Mouse (Mus musculus) kidney, embryonic 15.5 days (tissue): ENCODE measurements around the gene Kit. TPM values are rescaled to one million over a fixed set of nuclear protein-coding genes. Genes with fewer than 3 reads are reported as not detected.

Experiments used
- ATAC-seq: fragments of 200-750 bp; cut with Nextera tagmentation; replicated peaks from 2 replicates; pipeline ENCODE4 v1.8.0; 2017; ENCODE audit warnings: moderate TSS enrichment; ENCODE audit not compliant: low FRiP score
- H3K27ac ChIP-seq: fragments of 300-500 bp; sonication (generic); 2 replicates; pipeline ENCODE4 v1.5.1; 2015; ENCODE audit warnings: mild to moderate bottlenecking, inconsistent platforms
- H3K27me3 ChIP-seq: fragments of 300-500 bp; sonication (generic); 2 replicates; pipeline ENCODE4 v1.6.1; 2015; ENCODE audit warnings: inconsistent platforms
- H3K36me3 ChIP-seq: fragments of 300-500 bp; sonication (generic); 2 replicates; pipeline ENCODE4 v1.6.1; 2015; ENCODE audit warnings: inconsistent platforms
- H3K4me1 ChIP-seq: fragments of 300-500 bp; sonication (generic); 2 replicates; pipeline ENCODE4 v1.6.1; 2015; ENCODE audit warnings: inconsistent platforms
- H3K4me2 ChIP-seq: fragments of 300-500 bp; sonication (generic); 2 replicates; pipeline ENCODE4 v1.6.1; 2015; ENCODE audit warnings: moderate library complexity, mild to moderate bottlenecking, inconsistent platforms
- H3K4me3 ChIP-seq: fragments of 300-500 bp; sonication (generic); replicated peaks from 2 replicates; pipeline ENCODE4 v1.5.1; 2015; ENCODE audit warnings: mild to moderate bottlenecking, inconsistent platforms
- H3K9ac ChIP-seq: fragments of 300-500 bp; sonication (generic); 2 replicates; pipeline ENCODE4 v1.6.1; 2015; ENCODE audit warnings: mild to moderate bottlenecking, inconsistent platforms
- H3K9me3 ChIP-seq: fragments of 300-500 bp; sonication (generic); replicated peaks from 2 replicates; pipeline ENCODE4 v1.6.1; 2016; ENCODE audit warnings: inconsistent platforms
- WGBS: fragments of 180-500 bp; shearing (Covaris S2); methylation state at CpG from one replicate; pipeline ENCODE4 v1.1.7; 2015; ENCODE audit warnings: mixed read lengths; 5-methylcytosine and 5-hydroxymethylcytosine counted together
- polyA plus RNA-seq: library from polyadenylated mRNA; unstranded; fragments of >200 nt; fragmentation: Nextera tagmentation; extraction: Ambion mirVana; gene quantifications from 2 replicates; pipeline ENCODE4 v1.2.1, GENCODE M21; 2015

Gene Kit
- polyA plus RNA-seq, 1 experiment from 2014 or later, result 20.2 TPM

DNA sequence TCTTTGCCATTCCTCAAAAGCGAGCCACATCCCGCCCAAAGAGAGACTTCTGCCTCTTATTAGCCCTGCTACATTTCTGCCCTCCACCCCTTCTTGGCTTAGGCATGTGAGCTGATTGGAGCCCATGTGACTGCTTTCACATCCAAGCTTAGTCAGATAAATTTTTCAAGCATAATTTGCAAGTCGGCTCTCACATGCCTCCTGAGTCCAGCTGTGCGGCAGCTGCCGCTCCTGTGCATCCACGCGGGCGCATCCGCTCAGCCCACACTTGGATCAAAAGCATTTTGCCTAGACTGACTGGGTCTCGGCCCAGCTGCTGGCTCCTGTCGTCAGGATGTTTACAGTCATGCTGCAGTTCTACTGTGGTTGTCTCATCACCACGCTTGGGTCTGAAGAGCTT is 126.9 kb downstream of the Kit start:
- no peaks in the 10 kb centered on the region for H3K9me3 ChIP-seq
- no peaks in the 10 kb centered on the region for H3K36me3 ChIP-seq
- 85% methylated on average over 12 of the region's 12 CpGs for WGBS
- H3K27ac ChIP-seq, result no peak overlapping the region
- no peak overlapping the region for H3K9ac ChIP-seq
- no peak overlapping the region for H3K4me2 ChIP-seq
- ATAC-seq, result no peak
- H3K27me3 ChIP-seq, result no peaks in the 10 kb centered on the region
- H3K4me1 ChIP-seq, result no peaks in the 10 kb centered on the region
- no peak overlapping the region for H3K4me3 ChIP-seq

- Histone ChIP-seq H3K36me3 (no peaks in the 10 kb centered on the region), H3K4me1 (no peaks in the 10 kb centered on the region), H3K9me3 (no peaks in the 10 kb centered on the region), H3K27me3 (no peaks in the 10 kb centered on the region), H3K27ac (no peak overlapping the region), H3K9ac (no peak overlapping the region), H3K4me2 (no peak overlapping the region), H3K4me3 (no peak overlapping the region)
- WGBS, result 89% methylated on average over 8 of the region's 8 CpGs
- no peak for ATAC-seq
Observed at GRCm38 (mm10) chr5:75702080-75702479, 127.4 kb downstream of the Kit start.

DNA sequence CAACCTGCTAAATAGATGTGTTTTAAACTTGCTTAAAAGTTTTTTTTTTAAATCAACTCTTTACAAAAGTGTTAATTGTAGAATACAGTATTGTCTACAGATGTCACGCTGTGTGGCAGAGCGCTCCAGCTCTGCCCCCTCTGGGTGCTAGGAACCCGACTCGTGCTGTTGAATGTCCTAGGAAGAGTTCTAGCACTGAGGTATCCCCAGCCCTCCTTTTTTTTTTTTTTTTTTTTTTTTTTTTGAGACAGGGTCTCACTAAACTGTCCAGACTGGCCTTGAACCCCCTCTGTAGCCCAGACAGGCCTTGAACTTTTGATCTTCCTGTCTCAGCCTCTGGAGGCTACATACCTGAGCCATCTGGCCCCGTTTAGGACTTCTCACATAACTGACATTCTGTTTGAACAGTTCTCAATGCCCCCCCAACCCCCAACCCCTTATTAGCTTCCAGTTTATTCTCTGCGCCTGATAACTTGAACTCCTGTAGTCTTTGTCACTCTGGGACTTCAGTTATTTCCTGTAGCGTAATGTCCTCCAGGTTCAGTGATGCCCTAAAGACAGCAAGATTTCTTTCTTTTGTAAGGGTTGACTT is 130.0 kb downstream of the Kit start:
- no peak overlapping the region for H3K4me2 ChIP-seq
- WGBS, result 80% methylated on average over 7 of the region's 7 CpGs
- H3K27ac ChIP-seq, result no peak overlapping the region
- no peaks in the 10 kb centered on the region for H3K27me3 ChIP-seq
- no peak for ATAC-seq
- H3K9ac ChIP-seq, result no peak overlapping the region
- H3K4me3 ChIP-seq, result no peak overlapping the region
- H3K4me1 ChIP-seq, result no peaks in the 10 kb centered on the region
- H3K9me3 ChIP-seq, result no peaks in the 10 kb centered on the region
- no peaks in the 10 kb centered on the region for H3K36me3 ChIP-seq

GRCm38 (mm10) chr5:75705421-75705820 is 130.7 kb downstream of the Kit start:
- no peak for ATAC-seq
- H3K9me3 ChIP-seq, result no peaks in the 10 kb centered on the region
- WGBS, result 90% methylated on average over 1 of the region's 1 CpGs

More at GRCm38 (mm10) chr5:75705421-75705820, 130.7 kb downstream of the Kit start:
- Histone ChIP-seq H3K4me3 (no peak overlapping the region), H3K27me3 (no peaks in the 10 kb centered on the region), H3K4me1 (no peaks in the 10 kb centered on the region), H3K9ac (no peak overlapping the region), H3K27ac (no peak overlapping the region), H3K4me2 (no peak overlapping the region), H3K36me3 (no peaks in the 10 kb centered on the region)
